Mouse (Mus musculus): ENCODE results near the gene Tmem52. TPM values are rescaled to one million over a fixed set of nuclear protein-coding genes. Genes with fewer than 3 reads are reported as not detected.

The Tmem52 gene
- polyA plus RNA-seq (2017; shearing (Covaris generic)), result not detected

DNA sequence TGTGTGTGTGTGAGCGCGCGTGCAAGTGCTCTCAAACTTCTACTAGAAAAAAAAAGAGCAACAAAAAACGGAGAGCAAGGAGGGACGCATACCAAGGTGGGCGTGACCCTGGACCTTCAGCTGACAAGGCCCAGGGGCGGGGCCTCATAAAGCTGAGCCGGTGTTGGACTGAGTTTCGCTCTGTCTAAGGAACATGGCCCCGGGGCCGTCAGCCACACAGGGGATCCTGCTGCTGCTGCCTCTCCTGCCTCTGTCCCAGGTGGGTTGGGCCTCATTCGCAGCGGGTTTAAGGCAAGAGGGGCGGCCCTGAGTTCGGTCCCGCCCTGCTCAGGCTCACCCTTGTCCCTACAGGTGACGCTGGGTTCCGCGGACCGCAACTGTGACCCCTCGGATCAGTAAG is at the start of gene Tmem52:
Gene Tmem52, plus strand, starts transcription at position 163 of the 400 bp plus-strand sequence.

GRCm38 (mm10) chr4:155490990-155491504 is 22.1 kb downstream of the Tmem52 start, which contains the start of gene Gnb1:
Gene Gnb1 (plus strand): TSS chr4:155491361.

Other genes starting within 250 kb of the Tmem52 start
- gene Ski, start 246.5 kb upstream of the Tmem52 start, polyA plus RNA-seq (2017; shearing (Covaris generic)), result 100 to 1,000 TPM; 115 to 127 TPM
- gene Faap20, start 219.3 kb upstream of the Tmem52 start, polyA plus RNA-seq (2017; shearing (Covaris generic)), result 100 to 1,000 TPM; 105 to 115 TPM
- 10 to 100 TPM; 33.8 to 46.7 TPM for gene Prkcz, start 107.8 kb upstream of the Tmem52 start, polyA plus RNA-seq (2017; shearing (Covaris generic))
- 1 to 10 TPM in 1 of 2 experiments, under 1 TPM in 1; 0.46 to 2.0 TPM for gene Gabrd, start 71.0 kb upstream of the Tmem52 start, polyA plus RNA-seq (2017; shearing (Covaris generic))
- gene Cfap74, start 59.9 kb upstream of the Tmem52 start, polyA plus RNA-seq (2017; shearing (Covaris generic)), result 1 to 10 TPM in 1 of 2 experiments, under 1 TPM in 1; 0.86 to 3.1 TPM
- 100 to 1,000 TPM; 372 to 422 TPM for gene Gnb1, start 22.2 kb downstream of the Tmem52 start, polyA plus RNA-seq (2017; shearing (Covaris generic))
- 100 to 1,000 TPM; 129 to 132 TPM for gene Nadk, start 93.3 kb downstream of the Tmem52 start, polyA plus RNA-seq (2017; shearing (Covaris generic))
- gene Slc35e2, start 132.3 kb downstream of the Tmem52 start, polyA plus RNA-seq (2017; shearing (Covaris generic)), result 10 to 100 TPM in 1 of 2 experiments, 1 to 10 TPM in 1; 9.9 to 12.0 TPM
- gene Cdk11b, start 155.7 kb downstream of the Tmem52 start, polyA plus RNA-seq (2017; shearing (Covaris generic)), result 100 to 1,000 TPM; 137 to 173 TPM
- not detected for gene Gm10563, start 176.3 kb downstream of the Tmem52 start, polyA plus RNA-seq (2017; shearing (Covaris generic))
- under 1 TPM; 0.71 to 0.90 TPM for gene Mmp23, start 184.3 kb downstream of the Tmem52 start, polyA plus RNA-seq (2017; shearing (Covaris generic))
- 10 to 100 TPM; 42.2 to 82.6 TPM for gene Mib2, start 200.1 kb downstream of the Tmem52 start, polyA plus RNA-seq (2017; shearing (Covaris generic))
- 10 to 100 TPM; 11.3 to 18.9 TPM for gene Fndc10, start 225.2 kb downstream of the Tmem52 start, polyA plus RNA-seq (2017; shearing (Covaris generic))
- 100 to 1,000 TPM; 152 to 154 TPM for gene Ssu72, start 235.7 kb downstream of the Tmem52 start, polyA plus RNA-seq (2017; shearing (Covaris generic))

Measured in inflammation-experienced regulatory T-cells (primary cell).